Mouse (Mus musculus) frontal cortex, adult 2 months (tissue): ENCODE measurements around the gene Ythdf2. TPM values are rescaled to one million over a fixed set of nuclear protein-coding genes. Genes with fewer than 3 reads are reported as not detected.
"Not testable (repeated sequence)": the region's sequence is repeated elsewhere in the genome, so short reads cannot be mapped to it uniquely, and the experiment has no call there.

Source experiments
- DNase-seq, 2 experiments: peaks; one replicate each; pipeline ENCODE4 v3.0.0; 2022; ENCODE audit warnings: low spot score in 1 of 2; ENCODE audit errors: extremely low spot score in 1 of 2
- polyA plus RNA-seq: library from polyadenylated mRNA; depleted of rRNA; stranded (reverse); fragments of >200 nt; gene quantifications from 2 replicates; pipeline ENCODE4 v1.2.3, GENCODE M21; 2012; rRNA removed

Gene Ythdf2
- 19.0 and 21.8 TPM in 2 replicates for polyA plus RNA-seq

DNA sequence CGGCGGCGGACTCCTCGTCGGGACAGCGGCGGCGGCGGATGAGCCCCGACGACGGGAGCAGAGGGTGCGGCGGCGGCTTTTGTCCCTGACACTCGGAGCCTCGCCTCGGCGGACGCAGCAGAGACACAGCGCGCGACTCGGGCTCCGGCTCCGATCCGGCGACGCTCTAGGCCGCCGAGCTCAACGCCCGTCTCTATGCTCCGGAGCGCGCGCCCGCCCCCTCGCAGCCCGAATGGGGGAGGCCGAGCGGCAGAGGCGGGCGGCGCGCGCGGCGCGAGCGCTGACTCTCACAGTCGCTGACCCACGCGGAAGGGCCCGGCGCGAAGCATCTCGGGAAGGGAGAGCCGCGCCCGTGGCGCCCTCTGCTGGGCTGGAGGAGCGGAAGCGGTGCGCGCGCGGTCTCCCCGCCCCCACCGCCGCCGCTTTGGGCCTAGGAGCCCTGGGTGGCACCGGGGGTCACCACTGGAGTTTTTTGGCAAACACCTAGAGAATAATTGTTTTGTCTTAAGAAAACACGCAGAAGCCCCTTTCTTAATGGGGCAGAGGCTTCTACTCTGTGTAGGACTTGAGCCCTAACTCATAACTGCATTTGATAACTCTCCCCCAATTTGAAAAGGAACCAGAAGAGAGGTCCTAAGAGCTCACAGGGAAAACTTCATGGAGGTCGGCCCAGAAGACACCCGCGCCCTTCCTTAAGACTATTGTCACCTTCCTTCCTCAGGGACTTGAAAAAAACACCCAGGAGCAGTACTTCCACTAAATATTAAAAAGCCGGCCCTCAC, at the start of gene Ythdf2:
Gene Ythdf2 (minus strand): TSS at position 351 of the 782 bp plus-strand sequence.
- peak; percentile 89 to 98 for DNase-seq

DNA sequence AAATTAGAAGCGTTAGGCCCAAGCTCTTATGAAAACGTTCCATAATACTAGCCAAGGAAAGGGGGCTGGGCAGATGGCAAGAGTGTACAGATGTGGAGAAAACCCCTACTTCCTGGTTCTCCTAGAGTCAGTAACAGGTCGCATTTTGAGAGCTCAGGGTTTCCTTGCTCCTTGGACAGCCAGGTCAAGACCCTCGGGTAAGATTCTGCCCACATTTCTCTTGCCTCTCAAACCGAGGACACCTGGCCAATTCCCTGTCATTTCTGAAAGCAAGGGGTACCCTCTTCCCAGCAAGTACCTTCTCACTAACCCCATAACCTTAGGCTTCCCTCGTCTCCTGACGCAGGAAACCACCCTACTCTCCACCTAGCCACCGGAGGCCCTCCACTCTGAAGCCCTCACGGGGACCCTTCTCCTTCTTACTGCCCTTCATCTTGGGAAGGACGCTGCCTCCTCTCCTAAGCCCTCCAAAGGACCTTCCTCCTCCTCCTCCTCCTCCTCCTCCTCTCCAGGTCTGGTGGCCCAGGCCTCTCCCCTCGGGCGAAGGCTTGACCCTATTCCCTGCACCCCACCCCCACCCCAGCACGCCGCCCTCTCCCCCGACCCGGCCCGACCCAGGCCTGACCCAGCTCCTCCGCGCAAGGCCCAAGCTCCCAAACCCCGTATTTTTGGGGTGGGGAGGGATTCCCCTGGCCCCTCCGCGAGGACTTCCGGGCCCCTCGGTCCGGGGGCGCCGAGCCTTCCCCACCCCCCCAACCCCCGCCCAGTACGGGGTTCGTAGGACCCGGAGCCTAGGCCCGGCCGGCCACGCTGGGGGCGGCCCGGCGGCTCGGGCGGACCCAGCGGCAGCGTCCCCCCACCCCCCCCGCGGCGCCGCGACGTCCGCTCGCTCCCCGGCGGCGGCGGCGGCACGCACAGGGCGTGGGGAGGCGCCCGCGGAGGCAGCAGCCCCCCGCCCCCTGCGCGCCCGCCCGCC, 48.6 kb upstream of the Ythdf2 start:
- no peak for DNase-seq

DNA sequence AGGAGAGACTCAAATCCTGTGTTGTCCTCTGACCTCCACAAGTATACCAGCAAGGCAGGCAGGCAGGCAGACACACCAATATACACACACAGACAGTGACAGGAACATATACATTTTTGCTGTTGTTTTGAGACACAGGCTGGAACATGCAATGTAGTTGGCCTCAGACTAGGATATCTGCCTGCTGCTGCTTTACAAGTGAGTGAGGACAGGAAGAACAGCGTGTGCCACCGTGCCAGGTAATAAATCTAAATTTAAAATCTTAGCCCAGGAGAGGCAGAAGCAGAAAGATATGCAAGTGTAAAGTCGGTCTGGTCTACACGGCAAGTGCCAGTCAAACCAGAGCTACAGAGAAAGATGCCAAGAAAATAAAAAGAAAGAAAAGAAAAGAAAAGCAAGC, 47.1 kb upstream of the Ythdf2 start:
- no peak for DNase-seq

DNA sequence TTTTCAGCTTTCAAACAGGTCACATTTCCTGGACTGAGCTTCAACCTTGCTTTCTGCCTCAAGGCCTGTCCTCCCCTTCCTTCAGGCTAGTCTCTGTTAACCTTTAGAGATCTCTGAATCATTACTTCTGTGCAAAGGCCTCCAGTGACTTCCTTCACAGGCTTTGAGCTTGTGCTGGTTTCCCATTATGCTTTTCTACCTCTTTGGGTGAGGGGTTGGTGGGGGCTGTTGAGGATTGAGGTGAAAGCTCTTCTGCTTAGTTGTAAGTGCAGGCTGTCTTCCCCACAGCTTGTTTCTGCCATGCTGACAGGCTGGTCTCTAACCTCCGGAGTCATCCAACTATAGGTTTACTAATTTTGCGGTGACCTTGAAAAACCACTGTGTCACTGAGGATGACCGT, 44.3 kb upstream of the Ythdf2 start:
- DNase-seq, result no peak

DNA sequence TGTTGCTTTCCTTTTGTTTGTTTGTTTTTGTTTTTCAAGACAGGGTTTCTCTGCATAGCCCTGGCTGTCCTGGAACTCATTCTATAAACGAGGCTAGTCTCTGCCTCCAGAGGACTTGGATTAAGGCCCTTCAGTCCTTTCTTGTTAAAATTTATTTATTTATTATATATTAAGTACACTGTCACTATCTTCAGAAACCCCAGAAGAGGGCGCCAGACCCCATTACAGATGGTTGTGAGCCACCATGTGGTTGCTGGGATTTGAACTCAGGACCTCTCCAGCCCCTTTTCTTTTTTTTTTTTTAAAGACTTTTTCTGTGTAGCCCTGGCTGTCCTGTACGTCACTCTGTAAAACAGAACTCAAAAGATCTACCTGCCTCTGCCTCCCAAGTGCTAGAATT, 42.9 kb upstream of the Ythdf2 start:
- no peak for DNase-seq

DNA sequence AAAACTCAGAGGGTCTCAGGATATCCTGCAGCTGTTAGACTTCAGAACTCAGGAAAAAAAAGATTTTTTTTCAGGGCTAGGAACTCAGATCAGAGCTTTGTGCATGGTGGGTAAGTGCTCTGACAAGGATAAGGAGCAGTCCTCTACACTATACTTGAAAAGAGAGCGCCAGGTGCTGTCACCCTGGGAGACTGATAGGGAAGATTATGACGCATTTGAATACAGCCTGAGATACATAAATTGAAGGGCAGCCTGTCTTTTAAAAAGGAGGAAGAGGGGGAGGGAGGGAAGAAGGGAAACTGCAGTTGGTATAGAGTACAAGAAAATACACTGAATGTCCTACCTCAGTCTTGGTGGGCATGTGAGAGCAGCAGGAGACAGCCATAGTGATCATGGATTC, 41.5 kb upstream of the Ythdf2 start:
- DNase-seq, result no peak

DNA sequence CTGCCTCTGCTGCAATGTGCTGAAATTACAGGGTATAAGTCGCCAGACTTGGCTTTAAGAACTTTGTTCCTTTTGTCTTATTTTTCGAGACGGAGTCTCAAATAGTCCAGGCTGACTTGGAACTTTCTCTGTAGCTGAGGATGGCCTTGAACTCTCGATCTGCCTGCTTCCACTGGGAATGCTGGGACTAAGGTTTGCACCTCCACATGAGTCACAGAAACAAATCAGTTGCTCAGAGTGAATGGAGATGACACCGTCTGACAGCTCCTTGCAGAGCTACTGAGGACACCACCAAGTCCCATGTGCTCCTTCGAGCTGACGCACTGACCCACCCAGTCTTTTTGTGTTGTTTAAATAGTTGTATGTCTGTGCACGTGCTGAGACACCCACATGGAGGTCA, 41.0 kb upstream of the Ythdf2 start:
- DNase-seq, result no peak

DNA sequence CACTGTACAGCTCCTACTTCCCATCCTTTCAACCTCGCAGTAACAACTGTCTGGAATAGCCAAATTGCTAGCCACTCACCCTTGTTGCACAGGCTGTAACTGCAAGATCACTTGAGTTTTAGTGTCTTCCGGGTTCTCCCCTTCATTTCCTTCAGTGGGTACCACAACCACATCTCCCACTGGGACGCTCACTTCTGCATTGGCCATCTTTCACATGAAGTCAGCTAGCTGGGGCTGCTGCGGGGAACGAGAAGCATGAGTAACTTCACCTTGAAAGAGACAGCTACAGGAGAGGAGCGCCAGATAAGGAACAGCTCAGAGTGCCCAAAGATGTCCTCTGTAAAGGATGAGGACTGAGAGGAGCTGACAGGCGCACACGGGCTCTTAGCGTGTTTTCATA, 39.5 kb upstream of the Ythdf2 start:
- DNase-seq, result no peak

DNA sequence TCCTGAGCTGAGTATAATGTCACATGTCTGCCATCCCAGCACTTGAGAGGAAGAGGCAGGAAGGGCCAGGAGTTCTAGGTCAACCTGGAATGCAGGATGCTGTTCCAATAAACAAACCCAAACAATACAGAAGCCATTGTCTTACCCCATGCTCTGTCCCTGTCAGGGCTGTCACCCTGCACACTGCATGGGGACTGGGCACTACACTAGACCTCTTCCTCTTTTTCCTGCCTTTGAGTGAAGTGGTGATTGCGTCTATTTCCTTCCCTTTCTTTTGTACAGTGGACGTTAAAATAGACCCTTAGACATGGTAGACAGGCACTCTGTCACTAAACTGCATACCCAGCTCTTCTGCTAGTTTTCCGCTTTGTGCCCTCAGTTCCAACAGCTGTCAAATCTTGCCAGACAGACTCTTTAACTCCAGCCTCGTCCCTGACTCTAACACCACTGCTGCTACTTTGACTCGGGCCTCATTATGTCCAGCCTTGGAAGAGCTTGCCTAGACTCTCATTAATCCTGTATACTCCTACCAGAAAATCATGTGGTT, 35.4 kb upstream of the Ythdf2 start:
- no peak for DNase-seq

DNA sequence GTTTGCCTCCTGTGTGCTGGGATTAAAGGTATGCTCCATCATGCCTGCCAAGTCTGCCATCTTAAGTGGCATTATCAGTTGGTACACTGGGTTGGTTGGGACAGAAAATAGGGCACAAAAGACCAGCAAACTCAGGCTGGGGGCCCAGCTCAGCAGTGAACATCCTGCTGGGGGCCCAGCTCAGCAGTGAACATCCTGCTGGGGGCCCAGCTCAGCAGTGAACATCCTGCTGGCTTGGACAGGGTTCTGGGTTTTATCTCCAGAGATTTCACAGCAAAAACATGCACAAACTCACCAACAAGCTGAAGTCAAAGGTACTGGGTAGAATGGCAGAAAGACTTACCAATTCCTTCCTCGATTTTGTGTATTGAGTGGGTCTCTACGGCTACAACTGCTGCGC, 33.5 kb upstream of the Ythdf2 start:
- no peak for DNase-seq

DNA sequence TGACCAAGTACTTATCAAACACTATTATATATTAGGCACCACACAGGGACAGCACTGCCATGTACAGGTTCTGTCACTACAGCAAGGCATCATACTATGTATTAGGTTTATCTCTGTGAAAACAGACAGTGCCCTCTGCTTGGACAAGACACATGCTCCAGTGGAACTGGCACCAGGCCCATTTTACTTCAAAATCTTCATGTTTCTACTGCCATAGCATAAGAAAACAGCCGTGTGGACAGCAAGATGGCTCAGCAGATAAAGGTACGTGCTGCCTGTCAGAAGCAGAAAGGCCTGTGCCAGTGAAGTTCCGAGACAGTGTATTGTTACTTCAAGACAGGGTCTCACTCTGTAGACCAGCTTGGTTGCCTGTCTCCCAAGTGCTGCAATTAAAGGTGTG, 29.1 kb upstream of the Ythdf2 start:
- DNase-seq, result no peak

DNA sequence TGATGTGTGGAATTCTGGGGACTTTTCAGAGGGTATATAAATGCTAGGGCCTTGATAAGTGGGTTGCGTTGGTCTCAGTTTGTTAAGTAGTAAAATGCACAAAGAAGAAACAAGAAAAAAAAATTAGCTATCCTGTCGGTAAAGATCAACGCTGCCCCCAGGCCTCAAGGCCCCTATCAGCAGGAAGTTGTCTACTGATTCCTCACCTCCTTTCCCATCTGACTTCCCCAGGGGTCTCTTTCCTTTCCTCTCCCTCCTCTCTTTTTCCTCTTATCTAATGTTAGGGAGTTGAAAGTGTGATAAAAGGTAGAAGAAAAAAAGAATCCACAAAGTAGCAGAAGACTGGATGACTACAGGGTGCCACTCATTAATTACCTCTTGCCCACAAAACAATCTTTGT, 28.3 kb upstream of the Ythdf2 start:
- DNase-seq, result no peak

DNA sequence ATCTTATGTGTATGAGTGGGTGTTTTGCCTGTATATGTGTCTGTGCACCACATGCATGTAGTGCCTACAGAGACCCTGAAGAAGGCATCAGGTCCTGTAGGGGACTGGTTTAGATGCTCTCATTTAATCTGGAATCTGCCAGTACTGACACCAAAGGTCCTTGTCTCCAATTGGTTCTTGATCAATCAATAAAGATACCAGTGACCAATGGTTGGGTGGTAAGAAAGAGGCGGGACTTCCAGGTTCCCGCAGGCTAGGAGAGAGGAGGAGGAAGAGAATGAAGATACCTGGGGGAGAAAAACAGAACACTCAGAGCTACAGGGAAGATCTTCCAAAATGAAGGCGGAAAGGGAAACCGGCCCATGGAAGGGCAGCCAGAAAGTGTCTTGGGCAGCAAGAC, 26.3 kb upstream of the Ythdf2 start:
- no peak for DNase-seq

DNA sequence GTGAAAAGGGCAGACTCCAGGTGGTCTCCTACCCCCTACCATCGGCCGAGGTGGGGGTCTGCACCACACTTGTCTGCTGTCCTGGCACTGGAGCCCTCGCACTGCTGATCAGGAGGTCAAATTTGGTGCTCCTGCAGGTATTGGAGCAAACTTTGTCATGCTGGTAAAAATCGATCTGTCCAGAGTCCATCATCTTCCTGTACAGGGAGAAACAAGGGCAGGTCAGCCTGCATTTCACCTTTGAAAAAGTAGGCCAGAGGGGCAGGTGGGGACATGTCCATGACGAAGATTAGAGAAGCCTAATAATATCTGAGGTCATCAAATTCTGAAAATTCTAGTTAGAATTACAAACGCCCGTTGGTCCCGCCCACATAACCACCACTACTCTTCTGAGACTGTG, 22.6 kb upstream of the Ythdf2 start:
- no peak for DNase-seq

DNA sequence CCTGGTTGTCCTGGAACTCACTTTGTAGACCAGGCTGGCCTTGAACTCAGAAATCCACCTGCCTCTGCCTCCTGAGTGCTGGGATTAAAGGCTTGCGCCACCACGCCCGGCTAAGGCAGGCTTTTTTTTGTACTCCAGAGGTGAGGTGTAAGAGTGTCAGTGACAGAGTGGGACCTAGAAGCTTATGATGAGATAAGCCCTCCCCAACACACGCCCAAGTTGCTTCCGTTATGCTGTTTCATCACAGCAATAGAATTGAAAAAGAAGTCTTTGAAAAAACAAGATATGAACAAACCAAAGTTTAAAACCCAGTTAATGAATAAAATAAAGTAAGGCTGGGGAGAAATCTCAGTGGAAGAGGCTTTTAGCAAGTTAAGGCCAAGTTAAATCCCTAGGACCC, 18.3 kb upstream of the Ythdf2 start:
- no peak for DNase-seq

DNA sequence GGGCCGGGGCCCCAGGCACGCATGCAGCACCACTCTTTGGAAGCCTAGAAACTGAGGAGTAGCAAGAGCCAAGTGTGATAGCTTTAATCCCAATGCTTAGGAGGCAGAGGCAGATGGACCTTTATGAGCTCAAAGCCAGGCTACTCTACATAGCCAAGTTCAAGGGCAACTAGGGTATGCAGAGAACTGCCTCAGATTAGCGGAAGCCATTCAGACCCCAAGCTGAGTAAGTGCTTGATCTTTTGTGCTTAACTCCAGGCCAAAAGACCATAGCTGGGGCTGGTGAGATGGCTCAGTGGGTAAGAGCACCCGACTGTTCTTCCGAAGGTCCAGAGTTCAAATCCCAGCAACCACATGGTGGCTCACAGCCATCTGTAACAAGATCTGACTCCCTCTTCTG, 9.9 kb upstream of the Ythdf2 start:
- not testable (repeated sequence) for DNase-seq

DNA sequence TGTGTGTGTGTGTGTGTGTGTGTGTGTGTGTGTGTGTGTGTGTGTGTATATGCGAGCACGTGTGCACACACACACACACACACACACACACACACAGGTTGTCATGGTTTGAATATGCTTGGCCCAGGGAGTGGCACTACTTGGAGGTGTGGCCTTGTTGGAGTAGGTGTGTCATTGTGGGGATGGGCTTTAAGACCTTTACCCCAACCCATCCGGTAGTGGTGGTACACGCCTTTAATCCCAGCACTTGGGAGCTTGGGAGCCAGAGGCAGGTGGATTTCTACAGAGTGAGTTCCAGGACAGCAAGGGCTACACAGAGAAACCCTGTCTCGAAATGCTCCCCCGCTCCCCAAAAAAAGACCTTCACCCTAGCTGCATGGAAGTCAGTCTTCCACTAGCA, 6.3 kb upstream of the Ythdf2 start:
- DNase-seq, result not testable (repeated sequence)

DNA sequence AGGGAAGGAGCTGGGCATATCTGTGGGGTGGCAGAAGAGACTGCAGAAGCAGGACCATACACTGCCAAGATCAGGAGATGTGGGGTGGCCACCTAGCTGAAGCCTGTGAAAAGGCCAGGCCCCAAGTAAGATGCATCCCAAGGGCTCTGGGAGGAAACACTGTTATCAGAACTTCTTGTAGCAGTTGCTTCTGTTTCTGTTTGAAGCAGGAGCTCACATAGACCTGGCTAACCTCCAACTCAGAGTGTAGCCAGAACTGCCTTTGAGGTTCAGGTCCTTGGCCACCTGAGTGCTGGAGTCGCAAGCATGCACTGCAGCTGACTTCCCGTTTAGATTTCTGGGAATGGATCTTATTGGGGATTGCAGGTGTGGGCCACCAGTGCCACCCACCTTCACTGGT, 5.7 kb upstream of the Ythdf2 start:
- DNase-seq, result no peak

DNA sequence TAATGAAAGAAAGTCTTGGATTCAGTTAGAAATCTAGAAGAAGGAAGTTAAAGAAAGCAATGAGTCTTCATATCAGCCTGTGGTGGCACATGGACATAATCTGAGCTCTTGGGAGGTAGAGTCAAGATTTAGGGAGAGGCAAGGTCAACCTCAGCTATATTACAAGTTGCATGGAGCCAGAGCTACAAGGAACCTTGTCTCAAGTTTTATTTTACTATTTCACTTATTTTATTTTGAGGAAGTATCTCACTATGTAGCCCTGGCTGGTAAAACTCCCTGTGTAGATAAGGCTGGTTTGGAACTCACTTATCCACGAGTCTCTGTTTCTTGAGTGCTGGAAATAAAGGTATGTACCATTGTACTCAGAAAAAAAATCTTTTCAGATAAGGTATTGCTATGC, 4.5 kb upstream of the Ythdf2 start:
- no peak for DNase-seq

DNA sequence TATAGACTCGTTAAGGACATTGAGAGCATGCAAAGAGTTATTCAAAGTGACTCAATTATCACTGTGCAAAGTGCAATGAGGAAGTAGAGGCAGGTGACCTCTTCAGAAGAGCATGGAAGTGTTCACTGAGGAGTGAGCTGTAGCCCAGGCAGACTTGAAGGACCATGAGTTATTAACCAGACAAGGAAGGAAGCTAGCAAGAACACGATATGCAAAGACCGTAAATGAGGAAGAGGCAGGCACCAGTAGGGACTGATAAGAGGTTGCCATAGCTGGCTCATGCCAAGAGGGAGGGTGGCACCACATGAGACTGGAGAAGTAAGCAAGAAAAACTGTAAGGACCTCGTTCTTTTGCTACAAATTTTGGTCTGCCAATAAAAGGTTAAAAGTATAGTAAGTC, 2.7 kb upstream of the Ythdf2 start:
- DNase-seq, result no peak
